Mouse (Mus musculus) CH12.LX (cell line): ENCODE measurements at regions not wholly inside any gene's neighbourhood (a gene's known extent, or its start where the extent isn't known, plus 50 kb on each side); places are given as distances from the start of the nearest gene placed in this dataset.
A peak's percentile ranks its signal among the peaks of the same experiment; 100 is the strongest.

Source experiments
- DNase-seq: peaks from one replicate; pipeline ENCODE4 v3.0.0-alpha.2; 2013; ENCODE audit errors: extremely low read depth
- H3K27ac ChIP-seq: 2 replicates; pipeline ENCODE4 v1.5.1; 2012; ENCODE audit warnings: low read depth, mild to moderate bottlenecking, control low read depth, moderate library complexity; ENCODE audit not compliant: insufficient read depth
- H3K27me3 ChIP-seq: replicated peaks from 2 replicates; pipeline ENCODE3; 2012; ENCODE audit warnings: inconsistent platforms
- H3K36me3 ChIP-seq, 2 experiments: replicated peaks in 1 of 2; 2 replicates each; pipeline versions ENCODE3 to v1.6.1; 2012; ENCODE audit warnings: inconsistent platforms in 1 of 2, low read length in 1 of 2, mild to moderate bottlenecking in 1 of 2, mixed read lengths in 1 of 2, moderate library complexity in 1 of 2; ENCODE audit not compliant: control insufficient read depth in 1 of 2, insufficient read depth in 1 of 2
- H3K4me1 ChIP-seq, 2 experiments: 2 replicates each; pipeline ENCODE4 v1.6.1; 2012; ENCODE audit warnings: inconsistent platforms in 1 of 2, moderate library complexity in 1 of 2; ENCODE audit not compliant: insufficient read depth in 2 of 2, control insufficient read depth in 1 of 2
- H3K4me2 ChIP-seq: 2 replicates; pipeline ENCODE4 v1.6.1; 2012; ENCODE audit warnings: low read depth, mild to moderate bottlenecking, control low read depth; ENCODE audit not compliant: poor library complexity, insufficient read depth, severe bottlenecking
- H3K4me3 ChIP-seq, 3 experiments: fragments of 150-350 bp in 1 of 3; sonication (generic) in 1 of 3; replicated peaks in 1 of 3; 2 replicates each; pipeline versions ENCODE3 to v1.5.1; 2011 to 2012; ENCODE audit warnings: low read depth in 2 of 3, low read length in 2 of 3, mild to moderate bottlenecking in 2 of 3, moderate library complexity in 2 of 3, control low read depth in 1 of 3, improper control_type of control experiment in 1 of 3, inconsistent platforms in 1 of 3, mixed read lengths in 1 of 3; ENCODE audit not compliant: poor library complexity in 1 of 3
- H3K79me2 ChIP-seq: replicated peaks from 2 replicates; pipeline ENCODE4 v1.6.1; 2012; ENCODE audit warnings: mild to moderate bottlenecking, moderate library complexity; ENCODE audit not compliant: control insufficient read depth, poor library complexity, insufficient read depth, severe bottlenecking; ENCODE audit errors: extremely low read depth
- H3K9ac ChIP-seq: 2 replicates; pipeline ENCODE4 v1.6.1; 2012; ENCODE audit warnings: low read depth, mild to moderate bottlenecking, control low read depth, moderate library complexity; ENCODE audit not compliant: insufficient read depth
- H3K9me3 ChIP-seq: replicated peaks from 2 replicates; pipeline ENCODE3; 2012; ENCODE audit warnings: low read length, inconsistent platforms, mixed read lengths
- BHLHE40 ChIP-seq: IDR thresholded peaks from 2 replicates; pipeline ENCODE4 v1.6.1; 2011; ENCODE audit warnings: mild to moderate bottlenecking, low read depth, low read length, improper control_type of control experiment
- EP300 ChIP-seq: IDR thresholded peaks from 2 replicates; pipeline ENCODE4 v1.6.1; 2011; ENCODE audit warnings: low read length, improper control_type of control experiment
- ETS1 ChIP-seq: conservative IDR thresholded peaks from 2 replicates; pipeline ENCODE4 v1.6.1; 2012; ENCODE audit warnings: low read depth, mild to moderate bottlenecking, inconsistent platforms, low read length, improper control_type of control experiment, moderate library complexity
- IRF4 ChIP-seq: IDR thresholded peaks from 2 replicates; pipeline ENCODE4 v1.6.1; 2014; ENCODE audit warnings: low read depth, mild to moderate bottlenecking, inconsistent platforms, low read length, improper control_type of control experiment
- JUND ChIP-seq: conservative IDR thresholded peaks from 2 replicates; pipeline ENCODE4 v1.6.1; 2011; ENCODE audit warnings: low read depth, low read length, improper control_type of control experiment
- KAT2A ChIP-seq: IDR thresholded peaks from 2 replicates; pipeline ENCODE4 v1.6.1; 2012; ENCODE audit warnings: low read length, improper control_type of control experiment, inconsistent platforms; ENCODE audit not compliant: insufficient replicate concordance
- MAFK ChIP-seq: IDR thresholded peaks from 2 replicates; pipeline ENCODE4 v1.6.1; 2011; ENCODE audit warnings: low read length, improper control_type of control experiment; ENCODE audit not compliant: insufficient replicate concordance
- MAX ChIP-seq: IDR thresholded peaks from 2 replicates; pipeline ENCODE4 v1.6.1; 2011; ENCODE audit warnings: low read length, improper control_type of control experiment
- MXI1 ChIP-seq: IDR thresholded peaks from 2 replicates; pipeline ENCODE4 v1.6.1; 2011; ENCODE audit warnings: mild to moderate bottlenecking, low read depth, low read length, improper control_type of control experiment
- MYC ChIP-seq: IDR thresholded peaks from 2 replicates; pipeline ENCODE4 v1.6.1; 2011; ENCODE audit warnings: low read depth, mild to moderate bottlenecking, improper control_type of control experiment, low read length
- NRF1 ChIP-seq: IDR thresholded peaks from 2 replicates; pipeline ENCODE4 v1.6.1; 2014; ENCODE audit warnings: low read depth, mild to moderate bottlenecking, inconsistent platforms, low read length, improper control_type of control experiment, moderate library complexity
- POLR2A ChIP-seq: IDR thresholded peaks from 2 replicates; pipeline ENCODE4 v1.6.1; 2011; ENCODE audit warnings: low read depth, mild to moderate bottlenecking, improper control_type of control experiment, low read length
- POLR2AphosphoS2 ChIP-seq: IDR thresholded peaks from 2 replicates; pipeline ENCODE4 v1.6.1; 2011; ENCODE audit warnings: low read depth, low read length, improper control_type of control experiment
- RAD21 ChIP-seq: IDR thresholded peaks from 2 replicates; pipeline ENCODE4 v1.6.1; 2011; ENCODE audit warnings: low read depth, mild to moderate bottlenecking, low read length, improper control_type of control experiment, moderate library complexity
- RCOR1 ChIP-seq: conservative IDR thresholded peaks from 2 replicates; pipeline ENCODE4 v1.6.1; 2012; ENCODE audit warnings: low read depth, mild to moderate bottlenecking, inconsistent platforms, low read length, improper control_type of control experiment
- SIN3A ChIP-seq: IDR thresholded peaks from 2 replicates; pipeline ENCODE4 v1.6.1; 2012; ENCODE audit warnings: low read length, improper control_type of control experiment, inconsistent platforms
- SMC3 ChIP-seq: IDR thresholded peaks from 2 replicates; pipeline ENCODE4 v1.6.1; 2011; ENCODE audit warnings: low read depth, low read length, improper control_type of control experiment
- UBTF ChIP-seq: IDR thresholded peaks from 2 replicates; pipeline ENCODE4 v1.6.1; 2012; ENCODE audit warnings: low read depth, mild to moderate bottlenecking, inconsistent platforms, low read length, improper control_type of control experiment, moderate library complexity
- USF1 ChIP-seq: IDR thresholded peaks from 2 replicates; pipeline ENCODE4 v1.6.1; 2014; ENCODE audit warnings: low read depth, mild to moderate bottlenecking, inconsistent platforms, low read length, improper control_type of control experiment
- USF2 ChIP-seq: conservative IDR thresholded peaks from 2 replicates; pipeline ENCODE4 v1.6.1; 2011; ENCODE audit warnings: low read depth, low read length, improper control_type of control experiment
- ZKSCAN1 ChIP-seq: IDR thresholded peaks from 2 replicates; pipeline ENCODE4 v1.6.1; 2012; ENCODE audit warnings: low read depth, inconsistent platforms, low read length, improper control_type of control experiment, borderline replicate concordance
- dilution Hi-C: fragments of 300-500 bp; cut with MboI; formaldehyde crosslinking; loops from 2 replicates; pipeline ENCODE4 v1.14.3; 2020; ENCODE audit warnings: low sequenced_read_pairs; ENCODE audit not compliant: extremely low pct_unique_long_range_greater_than_20kb, extremely low pct_ligation_motif_present
- in situ Hi-C: fragments of 300-500 bp; cut with MboI; formaldehyde crosslinking; loops from 3 replicates; pipeline ENCODE4 v1.14.3; 2019; ENCODE audit warnings: low sequenced_read_pairs, low pct_ligation_motif_present, low pct_unique_long_range_greater_than_20kb, mixed read lengths

- no peaks in the 10 kb centered on the region for H3K9me3 ChIP-seq
- H3K27me3 ChIP-seq: no peaks in the 10 kb centered on the region
- H3K4me2 ChIP-seq: 0 out of 2 replicates have a peak overlapping the region, but pooled peaks have one; percentile 9
- DNase-seq: no peak
- H3K27ac ChIP-seq: no peak overlapping the region
- peaks cover 0 to 5% of the 10 kb centered on the region in 2 experiments; a peak in 1 of 4 replicates for H3K4me1 ChIP-seq
- no peak overlapping the region for H3K9ac ChIP-seq
- TF ChIP-seq ZKSCAN1: no peak
- no peak for TF ChIP-seq POLR2AphosphoS2
- TF ChIP-seq MAFK: no peak
- TF ChIP-seq MXI1: no peak
- no peak for TF ChIP-seq SIN3A
- TF ChIP-seq KAT2A: no peak
- TF ChIP-seq USF1: no peak
- no peak for TF ChIP-seq EP300
- no peak for TF ChIP-seq ETS1
- no peak for TF ChIP-seq USF2
- TF ChIP-seq RCOR1: no peak
- no peak for TF ChIP-seq IRF4
- no peak for TF ChIP-seq BHLHE40
- no peak for TF ChIP-seq MYC
- no peak for TF ChIP-seq SMC3
- no peak for TF ChIP-seq JUND
- no peak for TF ChIP-seq MAX
- no peak for TF ChIP-seq POLR2A
- TF ChIP-seq NRF1: no peak
- no peak for TF ChIP-seq UBTF
- in situ Hi-C loops (no loop called here), dilution Hi-C loops (no loop called here)
- no peak overlapping the region for H3K4me3 ChIP-seq
- no peaks in the 10 kb centered on the region for H3K79me2 ChIP-seq
- no peaks in the 10 kb centered on the region for H3K36me3 ChIP-seq
These were observed 265.3 kb upstream of the 4930583I09Rik start for GRCm38 (mm10) chr17:65101157-65101556.

GRCm38 (mm10) chr17:65082249-65082648, 246.4 kb upstream of the 4930583I09Rik start:
- no peaks in the 10 kb centered on the region for H3K79me2 ChIP-seq
- in situ Hi-C loops (no loop called here), dilution Hi-C loops (no loop called here)
- no peak for TF ChIP-seq USF2
- no peak for TF ChIP-seq RAD21
- H3K36me3 ChIP-seq: no peaks in the 10 kb centered on the region
- H3K9ac ChIP-seq: no peak overlapping the region
- H3K9me3 ChIP-seq: no peaks in the 10 kb centered on the region
- H3K4me1 ChIP-seq: peaks cover 0 to 7% of the 10 kb centered on the region in 2 experiments; a peak in 2 of 4 replicates
- H3K4me3 ChIP-seq: no peak overlapping the region
- no peaks in the 10 kb centered on the region for H3K27me3 ChIP-seq
- no peak for DNase-seq
- no peak overlapping the region for H3K27ac ChIP-seq
- no peak overlapping the region for H3K4me2 ChIP-seq
